Mouse (Mus musculus) gastrocnemius, postnatal 4 days (tissue): ENCODE measurements around the gene Tcte1. TPM values are rescaled to one million over a fixed set of nuclear protein-coding genes. Genes with fewer than 3 reads are reported as not detected.

Experiments
- DNase-seq, 2 experiments: peaks; one replicate each; pipeline ENCODE4 v3.0.0; 2021 to 2022; ENCODE audit warnings: low spot score in 2 of 2, mixed read lengths in 2 of 2
- total RNA-seq, 2 experiments: library from RNA; stranded (reverse); gene quantifications; 2 replicates each; pipeline ENCODE4 v1.2.3; 2021

Gene Tcte1
- total RNA-seq, 2 experiments from 2014 or later: not detected

- DNase-seq: peak; percentile 92 to 94
Observed at GRCm38 (mm10) chr17:45563655-45564530, 40.7 kb downstream of the Tcte1 start, which contains the start of gene Slc35b2. TSS of gene Slc35b2 (plus strand) at chr17:45563874.

GRCm38 (mm10) chr17:45564531-45565084 is 41.4 kb downstream of the Tcte1 start:
- DNase-seq: no peak

DNA sequence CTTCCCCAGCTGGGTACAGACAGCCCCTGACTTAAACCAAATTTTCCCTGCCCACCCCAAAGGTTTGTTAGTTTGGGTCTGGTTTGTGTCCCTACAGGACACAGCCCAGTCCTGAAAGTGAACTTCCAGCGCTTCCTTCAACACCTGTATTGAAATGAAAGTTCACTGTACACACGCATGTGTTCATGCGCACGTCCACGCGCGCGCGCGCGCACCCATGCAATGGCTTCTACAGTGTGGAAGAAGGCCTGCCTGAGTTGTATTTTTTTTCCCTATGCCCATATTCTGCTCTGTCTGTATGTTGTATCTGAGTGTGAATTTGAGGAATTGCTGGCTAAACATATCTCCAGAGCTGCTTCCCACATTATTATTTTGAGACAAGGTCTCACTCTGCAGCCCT is 41.9 kb downstream of the Tcte1 start:
- DNase-seq: no peak

DNA sequence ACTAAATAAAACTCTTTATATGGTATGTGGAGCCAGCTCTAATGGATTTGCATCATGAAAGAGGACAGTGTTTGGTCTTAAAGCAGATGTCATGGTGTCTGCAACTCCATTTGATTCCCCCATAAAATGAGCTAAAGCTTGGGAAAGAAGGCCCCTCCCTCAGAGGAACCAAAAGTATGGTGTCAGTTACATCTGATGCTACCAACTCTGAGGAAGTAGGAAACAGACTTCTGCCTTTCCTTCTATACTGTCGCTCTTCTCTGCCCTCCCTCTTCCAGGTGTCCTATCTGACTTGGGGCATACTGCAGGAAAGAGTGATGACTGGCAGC is 42.8 kb downstream of the Tcte1 start:
- no peak for DNase-seq

DNA sequence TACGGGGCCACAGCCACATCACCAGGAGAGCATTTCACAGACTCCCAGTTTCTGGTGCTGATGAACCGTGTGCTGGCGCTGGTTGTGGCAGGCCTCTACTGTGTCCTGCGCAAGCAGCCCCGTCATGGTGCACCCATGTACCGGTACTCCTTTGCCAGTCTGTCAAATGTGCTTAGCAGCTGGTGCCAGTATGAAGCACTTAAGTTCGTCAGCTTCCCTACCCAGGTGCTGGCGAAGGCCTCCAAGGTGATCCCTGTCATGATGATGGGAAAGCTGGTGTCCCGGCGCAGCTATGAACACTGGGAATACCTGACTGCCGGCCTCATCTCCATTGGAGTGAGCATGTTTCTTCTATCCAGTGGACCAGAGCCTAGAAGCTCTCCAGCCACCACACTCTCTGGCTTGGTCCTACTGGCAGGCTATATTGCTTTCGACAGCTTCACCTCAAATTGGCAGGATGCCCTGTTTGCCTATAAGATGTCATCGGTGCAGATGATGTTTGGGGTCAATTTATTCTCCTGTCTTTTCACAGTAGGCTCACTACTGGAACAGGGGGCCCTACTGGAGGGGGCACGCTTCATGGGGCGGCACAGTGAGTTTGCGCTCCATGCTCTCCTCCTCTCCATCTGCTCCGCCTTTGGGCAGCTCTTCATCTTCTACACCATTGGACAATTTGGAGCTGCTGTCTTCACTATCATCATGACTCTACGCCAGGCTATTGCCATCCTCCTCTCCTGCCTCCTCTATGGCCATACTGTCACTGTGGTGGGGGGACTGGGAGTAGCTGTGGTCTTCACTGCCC is 43.3 kb downstream of the Tcte1 start:
- no peak for DNase-seq

- DNase-seq: no peak
Observed at GRCm38 (mm10) chr17:45567162-45567601, 43.9 kb downstream of the Tcte1 start.

GRCm38 (mm10) chr17:45568990-45569389 is 45.8 kb downstream of the Tcte1 start:
- no peak for DNase-seq

DNA sequence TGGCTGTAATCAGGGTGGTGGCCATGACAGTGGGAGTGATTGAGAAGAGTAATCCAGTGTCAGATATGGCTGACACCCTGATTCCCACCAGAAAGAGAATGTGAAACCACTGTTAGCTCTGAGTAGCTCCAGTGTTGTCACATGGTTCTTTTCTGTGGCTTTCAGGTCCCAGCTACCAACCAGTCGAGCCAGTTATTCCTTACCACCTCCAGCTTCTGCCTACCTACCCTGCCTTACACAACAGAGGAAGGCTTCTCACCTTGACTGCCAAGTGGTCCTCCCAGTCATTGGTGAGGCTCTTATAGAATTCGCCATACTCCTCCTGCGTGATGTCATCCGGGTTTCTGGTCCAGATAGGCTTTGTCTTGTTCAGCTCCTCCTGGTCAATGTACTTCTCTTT is 46.8 kb downstream of the Tcte1 start:
- DNase-seq: no peak

DNA sequence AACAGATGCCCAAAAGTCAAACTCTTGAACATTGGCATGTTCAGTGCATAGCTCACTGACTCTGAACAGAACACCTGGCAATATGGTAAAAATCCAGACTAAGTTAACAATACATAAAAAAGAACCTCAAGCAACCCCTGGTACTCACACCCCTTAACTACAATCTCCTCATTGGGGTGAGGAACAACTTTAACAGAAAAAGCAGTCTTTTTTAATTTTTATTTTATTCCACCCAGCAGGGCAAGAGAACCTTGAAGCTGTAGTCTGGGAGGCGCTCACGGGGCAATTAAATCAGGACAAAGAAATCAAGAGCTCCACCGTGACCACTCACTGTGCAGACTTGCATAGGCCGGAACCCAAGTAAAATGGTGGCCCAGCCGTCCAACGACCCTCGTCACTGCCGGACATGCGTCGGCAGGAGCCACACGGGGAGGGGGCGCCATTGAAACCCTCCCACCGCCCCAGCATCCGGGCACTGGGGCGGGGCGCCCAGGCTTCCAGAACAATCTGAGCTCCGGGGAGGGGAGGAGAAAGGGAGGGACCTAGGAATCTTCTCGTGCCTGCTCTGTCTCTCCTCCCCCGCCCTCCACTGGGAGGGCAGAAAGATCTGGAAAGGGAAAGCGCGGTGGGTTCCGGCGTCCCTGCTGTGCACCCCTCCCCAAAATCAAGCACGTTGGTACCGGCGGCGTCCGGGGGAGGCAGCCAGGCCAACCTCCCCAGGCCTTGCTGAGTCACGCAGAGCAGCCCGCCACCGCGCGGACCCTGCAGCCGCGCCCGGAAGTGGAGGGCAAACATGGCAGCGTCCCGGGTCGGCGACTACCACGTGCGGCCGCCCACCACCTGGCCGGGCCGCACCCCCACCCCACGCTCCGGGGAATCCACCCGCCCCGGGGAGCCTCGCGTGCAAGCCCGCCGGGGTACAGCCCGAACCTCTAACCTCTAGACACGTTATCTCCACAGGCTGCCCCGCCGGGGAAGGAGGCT is 49.2 kb downstream of the Tcte1 start:
- peak; percentile 65 to 84 for DNase-seq

DNA sequence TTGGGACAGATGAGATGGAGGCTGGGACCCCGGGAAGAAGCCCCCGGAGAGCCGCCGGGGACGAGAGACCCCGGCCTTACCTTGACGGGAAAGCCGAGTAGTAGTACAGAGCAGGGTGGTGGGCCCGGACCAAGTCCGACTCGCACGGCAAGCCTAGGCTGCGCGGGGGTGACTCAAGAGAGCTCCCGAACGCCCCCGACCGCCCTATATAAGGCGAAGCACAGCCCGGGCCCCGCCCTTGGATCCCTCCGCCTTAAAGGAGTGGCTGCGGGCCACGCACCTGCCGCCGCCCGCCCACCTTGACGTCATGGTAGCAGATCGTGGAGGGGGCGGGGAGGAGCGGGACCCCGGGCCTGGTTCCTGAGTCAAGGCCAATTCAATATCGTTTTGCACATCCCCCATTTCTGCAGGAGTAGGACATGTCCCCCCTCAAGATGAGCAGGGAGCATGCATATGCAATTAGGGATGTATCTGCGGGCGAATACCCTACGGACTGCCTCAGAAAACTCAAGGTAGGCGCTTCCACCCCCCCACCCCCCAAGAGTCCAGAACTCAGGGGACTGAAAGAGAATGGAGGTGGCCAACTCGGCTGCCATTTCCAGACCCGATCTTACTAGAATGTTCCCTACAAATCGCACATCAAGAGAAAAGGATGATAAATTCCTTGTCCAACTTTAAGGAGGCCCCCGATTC is 50.0 kb downstream of the Tcte1 start, which contains the start of gene Hsp90ab1:
TSS of gene Hsp90ab1 (minus strand) at position 185 of the 693 bp plus-strand sequence.
- peak; percentile 99 for DNase-seq

GRCm38 (mm10) chr17:45573780-45574123 is 50.5 kb downstream of the Tcte1 start:
- peak; percentile 89 to 96 for DNase-seq

DNA sequence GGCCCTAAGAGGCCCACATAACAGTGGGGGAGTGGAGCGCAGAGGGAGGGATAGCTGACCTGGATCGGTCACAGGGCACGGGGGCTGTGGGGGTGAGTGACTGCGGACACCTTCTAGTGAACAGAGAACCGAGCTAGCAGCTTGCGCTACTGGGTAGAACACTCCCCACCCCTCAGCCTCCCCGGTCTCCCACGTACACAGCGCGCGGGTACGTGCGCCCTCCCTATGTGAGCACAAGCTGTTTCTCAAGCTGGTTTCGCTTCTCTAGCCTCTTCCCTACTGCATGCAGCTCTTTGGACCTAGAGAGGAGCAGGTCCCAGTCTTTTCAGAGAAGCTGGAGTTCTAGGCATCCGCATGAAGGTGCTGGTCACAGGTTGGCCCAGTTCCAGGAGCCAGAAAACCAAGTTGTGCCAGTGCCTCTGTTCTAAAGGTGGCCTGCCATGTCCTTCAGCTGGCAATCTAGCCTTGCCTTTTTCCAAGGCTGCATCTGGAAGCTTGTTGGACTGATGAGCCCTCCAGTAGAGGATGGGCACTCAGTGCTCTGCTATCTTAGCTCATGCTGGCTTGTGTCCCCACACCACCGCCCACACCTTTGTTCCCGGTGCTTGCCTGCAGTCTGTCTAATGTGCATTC is 51.0 kb downstream of the Tcte1 start:
- DNase-seq: peak in 1 of 2 experiments; percentile 63

DNA sequence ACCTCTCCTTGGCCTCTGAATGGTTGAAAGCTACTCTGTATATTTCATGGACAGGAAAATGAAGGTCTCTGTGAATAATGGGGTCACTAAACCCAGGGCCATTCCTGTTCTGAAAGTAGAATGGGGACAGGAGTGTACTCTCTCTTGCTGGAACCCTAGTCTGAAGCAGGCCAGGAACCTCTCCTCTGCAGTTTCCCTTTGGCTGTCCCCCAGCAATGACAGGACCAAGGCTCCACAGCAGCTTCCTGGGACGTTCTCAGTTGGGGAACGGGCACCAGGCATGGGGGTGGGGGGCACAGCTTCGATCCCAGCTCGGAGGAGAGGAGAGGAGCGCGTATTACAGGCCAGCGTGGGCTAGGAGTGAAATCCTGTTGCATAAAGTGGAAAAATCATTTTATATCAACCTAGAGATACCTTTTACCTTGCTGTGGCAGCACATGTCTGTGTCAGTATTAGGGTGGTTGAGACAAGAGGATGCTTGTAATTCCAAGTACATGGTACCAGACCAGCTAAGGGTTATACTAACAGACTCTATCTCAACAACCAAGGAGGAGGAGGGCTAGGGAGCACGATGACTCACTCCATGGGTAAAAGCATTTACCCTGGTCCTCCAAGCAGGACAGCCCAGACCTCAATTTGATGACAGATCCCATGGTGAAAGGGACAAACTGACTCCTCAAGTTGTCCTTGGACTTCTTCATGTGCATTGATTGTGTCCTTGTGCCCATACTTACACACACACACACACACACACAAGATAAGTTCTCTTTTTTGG is 52.1 kb downstream of the Tcte1 start:
- no peak for DNase-seq

DNA sequence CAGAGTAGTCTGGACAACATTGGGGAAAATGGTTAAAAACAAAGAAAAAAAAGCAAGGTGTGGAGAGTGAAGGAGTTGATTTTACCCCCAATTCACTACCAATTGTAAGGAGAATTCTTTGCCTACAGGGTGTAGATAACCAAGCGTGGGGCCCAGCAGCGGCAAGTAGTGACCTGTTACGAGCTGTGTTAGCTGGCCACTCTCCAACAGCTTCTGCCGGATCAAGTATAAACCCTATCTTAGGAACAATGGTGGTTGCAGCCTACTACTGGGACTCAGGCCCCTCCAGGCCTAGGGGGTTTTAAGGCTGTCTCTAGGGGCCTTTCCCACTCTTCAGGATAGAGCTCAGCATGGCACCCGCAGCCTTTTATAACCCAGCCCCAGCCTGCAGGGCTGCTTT is 55.0 kb downstream of the Tcte1 start:
- no peak for DNase-seq

DNA sequence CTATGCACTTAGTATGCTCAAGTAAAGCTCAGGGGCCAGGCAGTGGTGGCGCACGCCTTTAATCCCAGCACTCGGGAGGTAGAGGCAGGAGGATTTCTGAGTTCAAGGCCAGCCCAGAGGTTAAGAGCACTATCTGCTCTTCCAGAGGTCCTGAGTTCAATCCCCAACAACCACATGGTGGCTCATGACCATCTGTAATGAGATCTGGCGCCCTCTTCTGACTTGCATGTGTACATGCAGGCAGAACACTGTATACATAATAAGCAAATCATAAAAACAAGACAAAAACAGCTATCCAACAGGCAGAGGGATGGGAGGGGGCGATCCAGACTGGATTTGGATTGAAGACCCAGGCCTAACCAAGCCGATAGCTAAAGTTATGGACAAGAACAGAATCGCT is 55.6 kb downstream of the Tcte1 start:
- no peak for DNase-seq

DNA sequence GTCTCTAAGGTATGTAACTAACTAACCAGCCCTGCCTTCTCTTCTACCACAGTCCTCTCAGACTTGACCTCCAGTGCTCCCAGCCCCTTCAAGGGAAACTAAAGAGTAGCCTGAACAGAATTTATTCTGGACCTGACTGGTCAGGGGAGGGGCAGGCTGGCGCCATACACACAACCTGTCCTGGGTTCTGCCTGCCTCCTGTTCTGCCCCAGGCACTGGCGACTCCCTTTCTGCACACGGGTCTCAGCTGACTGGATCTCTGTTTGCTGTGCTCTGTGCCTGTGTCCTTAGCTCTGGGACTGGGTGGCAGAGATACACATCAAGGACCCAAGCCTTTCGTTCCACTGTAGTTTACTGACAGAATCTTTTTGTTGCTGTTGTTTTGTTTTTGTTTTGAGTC is 56.3 kb downstream of the Tcte1 start:
- no peak for DNase-seq

DNA sequence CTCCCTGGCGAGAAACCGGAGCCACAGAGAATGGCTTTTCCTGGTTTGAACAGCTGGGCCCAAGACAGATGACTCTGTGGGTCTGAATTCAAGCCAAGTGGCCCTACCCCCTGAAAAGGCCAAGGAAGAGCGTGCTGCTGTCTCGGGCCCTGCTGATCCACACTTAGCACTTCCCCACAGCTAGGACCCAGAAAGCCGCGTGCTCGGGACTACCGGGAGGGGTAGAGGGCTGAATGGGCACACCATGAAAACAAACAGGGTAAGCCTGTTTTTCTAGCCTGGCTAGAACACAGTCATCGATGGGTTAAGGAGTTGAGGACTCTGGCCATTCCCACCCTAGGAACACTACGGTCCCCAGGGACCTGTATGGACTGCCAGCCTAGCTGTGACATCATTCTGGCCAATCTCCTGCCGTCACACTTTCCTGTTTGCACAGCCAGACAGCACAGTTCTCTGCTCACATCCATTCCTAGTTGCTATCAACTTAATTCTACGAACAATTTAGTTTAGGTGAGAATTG is 57.8 kb downstream of the Tcte1 start:
- DNase-seq: no peak

- peak; percentile 60 to 74 for DNase-seq
Observed at GRCm38 (mm10) chr17:45581567-45581983, 58.3 kb downstream of the Tcte1 start.

DNA sequence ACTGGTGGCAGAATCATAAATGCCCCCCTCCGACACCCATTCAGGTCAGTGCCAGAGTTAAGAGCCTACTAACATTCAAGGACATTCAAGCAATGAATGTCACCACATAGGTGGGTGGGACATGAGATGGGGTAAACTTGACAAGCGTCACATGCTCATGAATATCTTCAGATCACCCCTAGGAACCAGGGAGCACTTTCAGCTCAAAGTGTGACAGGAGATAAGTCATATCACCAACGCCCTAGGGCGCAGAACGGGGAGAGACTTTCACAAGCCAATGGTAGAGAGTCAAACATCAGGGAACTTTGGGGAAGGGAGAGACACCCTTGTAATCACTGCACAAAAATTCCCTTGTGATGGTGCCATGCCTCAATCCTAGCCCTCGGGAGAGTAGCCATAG is 59.0 kb downstream of the Tcte1 start:
- no peak for DNase-seq
